Mouse (Mus musculus): ENCODE data around the gene Atf3. TPM values are rescaled to one million over a fixed set of nuclear protein-coding genes. Genes with fewer than 3 reads are reported as not detected.

Atf3 gene
- polyA plus RNA-seq, 1 experiment, result 59.6 TPM

DNA sequence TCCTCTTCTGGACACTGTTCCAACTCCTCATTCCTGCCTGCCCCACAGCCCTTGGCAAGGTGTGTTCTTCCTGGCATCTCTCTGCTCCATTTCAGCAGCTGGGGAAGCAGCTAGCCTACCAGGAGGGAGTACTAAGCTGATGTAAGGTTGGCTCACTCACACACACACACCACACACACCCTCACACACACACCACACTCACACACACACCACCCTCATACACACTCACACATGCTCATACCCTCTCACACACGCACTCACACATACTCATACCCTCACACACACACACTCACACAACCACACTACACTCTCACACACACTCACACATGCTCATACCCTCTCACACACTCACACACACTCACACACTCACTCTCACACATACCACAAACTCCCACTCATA lies 1.9 kb upstream of the Atf3 start:
- Histone ChIP-seq H3ac (ENCODE audit: control insufficient read depth, insufficient read length) (no peak overlapping the region), H3K4me3 (no peak overlapping the region), H3K36me3 (ENCODE audit: control insufficient read depth, insufficient read depth) (no peaks in the 10 kb centered on the region), H3K4me2 (ENCODE audit: low read depth) (no peak overlapping the region), H3K27me3 (ENCODE audit: control insufficient read depth, insufficient read depth, insufficient read length) (no peaks in the 10 kb centered on the region), H3K79me2 (ENCODE audit: control insufficient read depth, insufficient read depth) (peaks cover under 1% of the 10 kb centered on the region)
- TF ChIP-seq MAX (IDR thresholded peaks at IDR 0.05; ENCODE audit: low read depth) (no peak), MYOD1 (IDR thresholded peaks at IDR 0.05; ENCODE audit: control insufficient read depth in 1 of 3, insufficient read length in 2 of 3, low read depth in 2 of 3) (peak in 1 of 3 experiments; percentile 10)

DNA sequence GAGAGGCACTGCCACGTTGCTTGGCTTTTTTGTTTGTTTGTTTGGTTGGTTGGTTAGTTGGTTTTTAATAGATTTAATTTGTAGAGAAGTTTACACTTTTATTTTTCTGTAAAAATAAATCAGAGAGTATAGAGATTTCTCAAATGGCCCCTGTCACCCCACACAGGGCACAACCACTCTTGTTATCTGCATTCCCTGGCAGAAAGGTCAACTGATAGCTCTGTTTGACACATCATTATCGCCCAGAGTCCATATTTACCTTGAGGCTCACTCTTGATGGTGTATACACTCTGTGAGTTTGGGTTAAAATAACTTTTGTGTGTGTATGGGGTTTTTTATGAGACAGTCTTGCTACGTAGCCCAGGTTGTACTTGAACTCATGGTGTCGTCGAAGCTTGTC lies 744 bp upstream of the Atf3 start:
- H3K4me3 ChIP-seq, result no peak overlapping the region
- H3K4me2 ChIP-seq (ENCODE audit: low read depth), result no peak overlapping the region
- no peaks in the 10 kb centered on the region for H3K36me3 ChIP-seq (ENCODE audit: control insufficient read depth, insufficient read depth)
- H3K79me2 ChIP-seq (ENCODE audit: control insufficient read depth, insufficient read depth), result no peaks in the 10 kb centered on the region
- H3K27me3 ChIP-seq (ENCODE audit: control insufficient read depth, insufficient read depth, insufficient read length), result no peaks in the 10 kb centered on the region
- H3ac ChIP-seq (ENCODE audit: control insufficient read depth, insufficient read length), result no peak overlapping the region
- TF ChIP-seq TCF3 (IDR thresholded peaks at IDR 0.05; ENCODE audit: insufficient read length, low read depth) (no peak), POLR2AphosphoS2 (IDR thresholded peaks at IDR 0.05; ENCODE audit: insufficient read length, low read depth) (no peak), MYOG (IDR thresholded peaks at IDR 0.05; ENCODE audit: control insufficient read depth in 1 of 3, insufficient read depth in 1 of 3, insufficient read length in 2 of 3, low read depth in 2 of 3) (no peak), TCF12 (IDR thresholded peaks at IDR 0.05; ENCODE audit: insufficient read depth, poor library complexity, severe bottlenecking) (no peak), MAX (IDR thresholded peaks at IDR 0.05; ENCODE audit: low read depth) (no peak), USF1 (IDR thresholded peaks at IDR 0.05; ENCODE audit: low read depth) (no peak), POLR2A (IDR thresholded peaks at IDR 0.05; ENCODE audit: insufficient read length, low read depth) (no peak), MYOD1 (IDR thresholded peaks at IDR 0.05; ENCODE audit: control insufficient read depth in 1 of 3, insufficient read length in 2 of 3, low read depth in 2 of 3) (no peak), SRF (IDR thresholded peaks at IDR 0.05; ENCODE audit: control insufficient read depth, insufficient read length, low read depth) (no peak), REST (IDR thresholded peaks at IDR 0.05; ENCODE audit: insufficient read depth, insufficient read length) (no peak), CEBPB (IDR thresholded peaks at IDR 0.05; ENCODE audit: insufficient read depth, poor library complexity, severe bottlenecking) (no peak), E2F4 (IDR thresholded peaks at IDR 0.05; ENCODE audit: insufficient read depth) (no peak)

DNA sequence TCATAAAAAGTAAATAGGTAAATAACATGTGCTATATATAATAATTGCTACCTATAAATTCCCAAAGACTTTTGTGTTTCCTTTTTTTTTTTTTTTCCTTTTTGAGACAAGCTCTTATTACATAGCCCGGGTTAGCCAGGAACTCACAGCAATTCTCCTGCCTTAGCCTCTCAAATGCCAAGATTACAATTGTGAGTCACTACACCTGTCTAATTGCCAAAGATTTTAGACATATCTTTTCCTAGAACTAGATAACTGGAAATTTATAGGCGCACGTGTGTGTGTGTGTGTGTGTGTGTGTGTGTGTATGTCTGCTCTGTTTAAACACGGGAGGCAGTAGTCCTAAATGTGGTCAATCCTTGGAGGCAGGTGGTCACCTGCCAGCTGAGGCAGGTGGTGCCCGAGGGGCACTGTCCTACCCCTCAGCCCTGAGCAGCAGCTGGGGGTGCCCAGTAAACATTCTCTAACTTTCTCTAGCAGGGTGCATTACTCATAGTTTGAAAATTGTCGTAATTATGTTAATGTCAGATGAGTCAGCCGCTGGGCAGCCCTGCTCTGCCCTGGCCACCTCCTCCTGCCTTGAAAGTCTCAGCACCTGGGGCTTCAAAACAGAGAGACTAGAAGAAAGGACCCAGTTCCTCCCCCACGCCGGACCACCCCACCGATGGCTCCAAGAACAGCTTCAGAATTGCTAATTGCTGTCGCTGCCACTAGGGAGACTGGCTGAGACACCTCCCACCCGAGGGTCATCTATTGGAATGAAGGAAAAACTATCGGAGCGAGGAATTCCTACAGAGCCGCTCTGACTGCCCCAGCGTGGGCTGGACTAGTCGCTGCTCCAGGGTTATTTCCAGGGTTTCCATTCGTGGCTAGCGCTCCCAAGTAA lies 1.8 kb downstream of the Atf3 start:
- Histone ChIP-seq H3ac (ENCODE audit: control insufficient read depth, insufficient read length) (no peak overlapping the region), H3K4me2 (ENCODE audit: low read depth) (peak overlapping the region; percentile 82), H3K4me3 (no peak overlapping the region), H3K27me3 (ENCODE audit: control insufficient read depth, insufficient read depth, insufficient read length) (no peaks in the 10 kb centered on the region), H3K79me2 (ENCODE audit: control insufficient read depth, insufficient read depth) (no peaks in the 10 kb centered on the region), H3K36me3 (ENCODE audit: control insufficient read depth, insufficient read depth) (no peaks in the 10 kb centered on the region)
- TF ChIP-seq MYOG (IDR thresholded peaks at IDR 0.05; ENCODE audit: control insufficient read depth in 1 of 3, insufficient read depth in 1 of 3, insufficient read length in 2 of 3, low read depth in 2 of 3), result peak; percentile 22 to 78 (median 62)
- TF ChIP-seq USF1 (IDR thresholded peaks at IDR 0.05; ENCODE audit: low read depth), result no peak
- no peak for TF ChIP-seq MAX (IDR thresholded peaks at IDR 0.05; ENCODE audit: low read depth)
- peak in 2 of 3 experiments; percentile 53 to 86 for TF ChIP-seq MYOD1 (IDR thresholded peaks at IDR 0.05; ENCODE audit: control insufficient read depth in 1 of 3, insufficient read length in 2 of 3, low read depth in 2 of 3)
- no peak for TF ChIP-seq POLR2AphosphoS2 (IDR thresholded peaks at IDR 0.05; ENCODE audit: insufficient read length, low read depth)
- no peak for TF ChIP-seq TCF12 (IDR thresholded peaks at IDR 0.05; ENCODE audit: insufficient read depth, poor library complexity, severe bottlenecking)
- TF ChIP-seq CEBPB (IDR thresholded peaks at IDR 0.05; ENCODE audit: insufficient read depth, poor library complexity, severe bottlenecking), result no peak

DNA sequence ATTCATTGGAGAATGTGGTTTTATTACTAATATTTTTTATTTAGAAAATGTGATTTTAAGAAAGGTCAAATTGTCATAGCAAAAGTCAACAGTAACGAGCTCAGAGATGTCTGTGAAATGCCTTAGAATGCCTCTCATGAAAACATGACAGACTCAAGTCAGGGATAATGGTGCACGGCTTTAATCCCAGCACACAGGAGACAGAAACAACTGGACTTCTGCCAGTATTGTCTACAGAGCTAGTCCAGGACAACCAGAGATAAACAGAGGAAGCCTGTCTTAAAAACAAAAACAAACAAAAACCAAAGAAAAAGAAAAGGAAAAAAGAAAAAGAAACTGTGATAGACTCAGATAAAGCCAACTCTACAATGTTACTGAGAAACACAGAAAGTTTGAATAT lies 6.7 kb downstream of the Atf3 start:
- H3K79me2 ChIP-seq (ENCODE audit: control insufficient read depth, insufficient read depth), result no peaks in the 10 kb centered on the region
- H3ac ChIP-seq (ENCODE audit: control insufficient read depth, insufficient read length), result no peak overlapping the region
- no peaks in the 10 kb centered on the region for H3K36me3 ChIP-seq (ENCODE audit: control insufficient read depth, insufficient read depth)
- H3K4me3 ChIP-seq, result no peak overlapping the region
- no peak overlapping the region for H3K4me2 ChIP-seq (ENCODE audit: low read depth)
- TF ChIP-seq CEBPB (IDR thresholded peaks at IDR 0.05; ENCODE audit: insufficient read depth, poor library complexity, severe bottlenecking) (no peak), POLR2A (IDR thresholded peaks at IDR 0.05; ENCODE audit: insufficient read length, low read depth) (no peak), TCF3 (IDR thresholded peaks at IDR 0.05; ENCODE audit: insufficient read length, low read depth) (no peak), REST (IDR thresholded peaks at IDR 0.05; ENCODE audit: insufficient read depth, insufficient read length) (no peak), TCF12 (IDR thresholded peaks at IDR 0.05; ENCODE audit: insufficient read depth, poor library complexity, severe bottlenecking) (no peak), MYOD1 (IDR thresholded peaks at IDR 0.05; ENCODE audit: control insufficient read depth in 1 of 3, insufficient read length in 2 of 3, low read depth in 2 of 3) (no peak), POLR2AphosphoS2 (IDR thresholded peaks at IDR 0.05; ENCODE audit: insufficient read length, low read depth) (no peak), MAX (IDR thresholded peaks at IDR 0.05; ENCODE audit: low read depth) (no peak)
- no peaks in the 10 kb centered on the region for H3K27me3 ChIP-seq (ENCODE audit: control insufficient read depth, insufficient read depth, insufficient read length)

DNA sequence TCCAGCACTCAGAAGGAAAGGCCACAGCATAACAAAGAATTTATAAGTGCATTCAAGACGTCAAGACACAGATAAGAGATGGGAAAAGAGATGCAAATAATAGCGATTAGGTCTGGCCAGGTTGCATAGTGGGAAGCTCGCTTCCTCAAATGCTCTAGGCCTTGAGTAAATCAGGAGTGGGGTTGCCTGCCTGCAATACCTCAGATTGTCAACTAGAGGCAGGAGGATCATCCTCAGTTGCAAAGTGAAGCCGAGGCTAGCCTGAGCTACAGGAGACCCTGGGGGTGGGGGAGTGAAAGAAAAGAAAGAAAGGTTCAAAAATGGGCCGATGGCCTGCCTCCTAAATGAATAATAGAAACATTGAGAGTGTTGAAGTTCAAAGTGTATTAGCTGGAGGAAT lies 12.0 kb downstream of the Atf3 start:
- no peaks in the 10 kb centered on the region for H3K79me2 ChIP-seq (ENCODE audit: control insufficient read depth, insufficient read depth)
- H3K4me2 ChIP-seq (ENCODE audit: low read depth), result no peak overlapping the region
- H3ac ChIP-seq (ENCODE audit: control insufficient read depth, insufficient read length), result no peak overlapping the region
- no peaks in the 10 kb centered on the region for H3K36me3 ChIP-seq (ENCODE audit: control insufficient read depth, insufficient read depth)
- peaks cover 18% of the 10 kb centered on the region for H3K27me3 ChIP-seq (ENCODE audit: control insufficient read depth, insufficient read depth, insufficient read length)
- no peak overlapping the region for H3K4me3 ChIP-seq
- TF ChIP-seq MYOD1 (IDR thresholded peaks at IDR 0.05; ENCODE audit: control insufficient read depth in 1 of 3, insufficient read length in 2 of 3, low read depth in 2 of 3), result no peak
- no peak for TF ChIP-seq TCF12 (IDR thresholded peaks at IDR 0.05; ENCODE audit: insufficient read depth, poor library complexity, severe bottlenecking)
- TF ChIP-seq REST (IDR thresholded peaks at IDR 0.05; ENCODE audit: insufficient read depth, insufficient read length), result no peak
- no peak for TF ChIP-seq USF1 (IDR thresholded peaks at IDR 0.05; ENCODE audit: low read depth)
